Mouse (Mus musculus) heart, embryonic 11.5 days (tissue): ENCODE measurements around the gene Clec10a. TPM values are rescaled to one million over a fixed set of nuclear protein-coding genes. Genes with fewer than 3 reads are reported as not detected.

Source experiments
- ATAC-seq: fragments of 200-750 bp; cut with Nextera tagmentation; replicated peaks from 2 replicates; pipeline ENCODE4 v1.8.0; 2017; ENCODE audit warnings: moderate library complexity; ENCODE audit not compliant: insufficient number of reproducible peaks, low FRiP score, low TSS enrichment
- H3K27ac ChIP-seq: fragments of 300-500 bp; sonication (generic); 2 replicates; pipeline ENCODE4 v1.5.1; 2014; ENCODE audit warnings: mild to moderate bottlenecking, low read depth, low read length
- H3K27me3 ChIP-seq: fragments of 300-500 bp; sonication (generic); 2 replicates; pipeline ENCODE4 v1.6.1; 2014; ENCODE audit warnings: mild to moderate bottlenecking, low read length, mixed read lengths; ENCODE audit not compliant: control insufficient read depth, insufficient read depth
- H3K36me3 ChIP-seq: fragments of 300-500 bp; sonication (generic); 2 replicates; pipeline ENCODE4 v1.6.1; 2014; ENCODE audit warnings: mild to moderate bottlenecking, low read length, moderate library complexity, mixed read lengths; ENCODE audit not compliant: control insufficient read depth, insufficient read depth
- H3K4me1 ChIP-seq: fragments of 300-500 bp; sonication (generic); 2 replicates; pipeline ENCODE4 v1.6.1; 2014; ENCODE audit warnings: low read length; ENCODE audit not compliant: control insufficient read depth, insufficient read depth
- H3K4me2 ChIP-seq: fragments of 300-500 bp; sonication (generic); 2 replicates; pipeline ENCODE4 v1.6.1; 2014; ENCODE audit warnings: mild to moderate bottlenecking, moderate library complexity
- H3K4me3 ChIP-seq: fragments of 300-500 bp; sonication (generic); 2 replicates; pipeline ENCODE4 v1.5.1; 2014; ENCODE audit warnings: low read depth, low read length
- H3K9ac ChIP-seq: fragments of 300-500 bp; sonication (generic); 2 replicates; pipeline ENCODE4 v1.6.1; 2014; ENCODE audit warnings: mild to moderate bottlenecking, low read depth, low read length, moderate library complexity
- H3K9me3 ChIP-seq: fragments of 300-500 bp; sonication (generic); replicated peaks from 2 replicates; pipeline ENCODE4 v1.6.1; 2016; ENCODE audit warnings: low read length; ENCODE audit not compliant: control insufficient read depth
- WGBS: fragments of 180-500 bp; shearing (Covaris S2); extraction: QIAGEN DNeasy Blood & Tissue Kit; methylation state at CpG from one replicate; pipeline ENCODE4 v1.1.7; 2014; ENCODE audit not compliant: insufficient replicate concordance; 5-methylcytosine and 5-hydroxymethylcytosine counted together
- polyA plus RNA-seq: library from polyadenylated mRNA; unstranded; fragments of >200 nt; fragmentation: Nextera tagmentation; extraction: Ambion mirVana; gene quantifications from 2 replicates; pipeline ENCODE4 v1.2.1, GENCODE M21; 2014

The Clec10a gene
- polyA plus RNA-seq, 1 experiment from 2014 or later, result not detected

DNA sequence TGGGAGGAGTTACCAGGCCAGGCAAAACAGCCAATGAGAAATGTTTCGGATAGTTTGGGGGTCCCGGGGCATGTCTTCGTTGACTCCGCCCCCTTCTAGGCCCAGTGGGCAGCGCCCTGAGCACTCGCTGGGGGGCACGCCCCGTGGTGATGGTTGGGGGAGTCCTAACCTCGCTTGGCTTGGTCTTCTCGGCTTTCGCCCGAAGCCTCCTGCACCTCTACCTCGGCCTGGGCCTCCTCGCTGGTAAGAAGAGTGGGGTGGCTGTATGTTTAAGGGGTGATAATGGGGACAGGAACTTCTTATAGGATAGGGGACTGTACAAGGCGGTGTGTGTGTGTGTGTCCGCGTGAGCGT lies 58.8 kb downstream of the Clec10a start:
- peak overlapping the region; percentile 72 for H3K4me2 ChIP-seq
- no peak for ATAC-seq
- H3K27me3 ChIP-seq, result peaks cover 57% of the 10 kb centered on the region
- no peaks in the 10 kb centered on the region for H3K9me3 ChIP-seq
- peaks cover 16% of the 10 kb centered on the region for H3K4me1 ChIP-seq
- 11% methylated on average over 18 of the region's 18 CpGs for WGBS
- no peak overlapping the region for H3K27ac ChIP-seq
- H3K4me3 ChIP-seq, result peak overlapping the region; percentile 45
- H3K36me3 ChIP-seq, result no peaks in the 10 kb centered on the region
- no peak overlapping the region for H3K9ac ChIP-seq

GRCm38 (mm10) chr11:70215301-70215700 lies 59.3 kb downstream of the Clec10a start:
- Histone ChIP-seq H3K36me3 (no peaks in the 10 kb centered on the region), H3K4me2 (peak overlapping the region; percentile 72; the same call in 1 of the 2 replicates), H3K9ac (no peak overlapping the region), H3K4me3 (no peak overlapping the region), H3K9me3 (no peaks in the 10 kb centered on the region), H3K27ac (no peak overlapping the region), H3K27me3 (peaks cover 57% of the 10 kb centered on the region), H3K4me1 (peaks cover 20% of the 10 kb centered on the region)
- no peak for ATAC-seq
- 12% methylated on average over 22 of the region's 22 CpGs for WGBS

- Histone ChIP-seq H3K4me1 (peaks cover 21% of the 10 kb centered on the region), H3K27ac (no peak overlapping the region), H3K27me3 (peaks cover 57% of the 10 kb centered on the region), H3K4me3 (no peak overlapping the region), H3K36me3 (no peaks in the 10 kb centered on the region), H3K4me2 (no peak overlapping the region), H3K9ac (no peak overlapping the region), H3K9me3 (no peaks in the 10 kb centered on the region)
- WGBS, result 47% methylated on average over 3 of the region's 3 CpGs
- no peak for ATAC-seq
Observed at GRCm38 (mm10) chr11:70216103-70216502, 60.1 kb downstream of the Clec10a start.

GRCm38 (mm10) chr11:70218039-70218438 lies 62.0 kb downstream of the Clec10a start:
- no peak overlapping the region for H3K4me2 ChIP-seq
- H3K4me3 ChIP-seq, result no peak overlapping the region
- no peak for ATAC-seq
- 63% methylated on average over 4 of the region's 4 CpGs for WGBS
- H3K9me3 ChIP-seq, result no peaks in the 10 kb centered on the region
- H3K27ac ChIP-seq, result no peak overlapping the region
- H3K27me3 ChIP-seq, result peaks cover 52% of the 10 kb centered on the region
- H3K9ac ChIP-seq, result no peak overlapping the region
- H3K4me1 ChIP-seq, result peaks cover 29% of the 10 kb centered on the region
- no peaks in the 10 kb centered on the region for H3K36me3 ChIP-seq

GRCm38 (mm10) chr11:70218741-70219470 lies 62.9 kb downstream of the Clec10a start:
- peaks cover 27% of the 10 kb centered on the region for H3K4me1 ChIP-seq
- H3K27me3 ChIP-seq, result peaks cover 44% of the 10 kb centered on the region
- no peaks in the 10 kb centered on the region for H3K9me3 ChIP-seq
- no peak overlapping the region for H3K9ac ChIP-seq
- ATAC-seq, result no peak
- H3K36me3 ChIP-seq, result no peaks in the 10 kb centered on the region
- peak overlapping the region; percentile 83 for H3K4me2 ChIP-seq
- H3K27ac ChIP-seq, result no peak overlapping the region
- no peak overlapping the region for H3K4me3 ChIP-seq
- WGBS, result 87% methylated on average over 15 of the region's 15 CpGs

- Histone ChIP-seq H3K4me2 (peak overlapping the region; percentile 83), H3K9ac (peak overlapping the region; percentile 80), H3K36me3 (no peaks in the 10 kb centered on the region), H3K4me1 (peaks cover 18% of the 10 kb centered on the region), H3K4me3 (peak overlapping the region; percentile 49), H3K27me3 (peaks cover 34% of the 10 kb centered on the region), H3K9me3 (no peaks in the 10 kb centered on the region), H3K27ac (peak overlapping the region; percentile 95; the same call in 1 of the 2 replicates)
- ATAC-seq, result no peak
- 58% methylated on average over 7 of the region's 7 CpGs for WGBS
Observed at GRCm38 (mm10) chr11:70219873-70220272, 63.9 kb downstream of the Clec10a start.

DNA sequence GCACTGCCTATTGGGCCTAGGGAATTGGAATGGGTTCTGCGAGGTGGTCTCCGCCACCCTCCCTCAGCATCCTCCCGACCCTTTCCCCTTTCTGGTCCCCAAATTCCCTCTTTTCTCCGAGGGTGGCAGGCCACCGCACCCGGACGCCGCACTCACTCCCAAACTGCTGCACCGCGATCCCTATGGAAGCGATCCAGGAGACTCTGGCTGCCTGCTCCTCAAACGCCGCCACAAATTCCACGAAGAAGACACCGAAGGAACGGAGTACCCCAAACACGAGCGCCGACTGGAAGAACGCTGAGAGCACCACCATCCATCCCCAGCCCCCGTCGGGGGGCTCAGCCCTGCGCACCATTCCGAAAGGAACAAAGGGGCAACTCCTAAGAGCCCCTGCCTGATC lies 64.3 kb downstream of the Clec10a start:
- peaks cover 15% of the 10 kb centered on the region; the same call in 1 of the 2 replicates for H3K4me1 ChIP-seq
- peak overlapping the region; percentile 49 for H3K4me3 ChIP-seq
- no peaks in the 10 kb centered on the region for H3K9me3 ChIP-seq
- H3K27ac ChIP-seq, result peak overlapping the region; percentile 95
- no peaks in the 10 kb centered on the region for H3K36me3 ChIP-seq
- 2% methylated on average over 23 of the region's 24 CpGs for WGBS
- H3K9ac ChIP-seq, result peak overlapping the region; percentile 80
- peaks cover 34% of the 10 kb centered on the region for H3K27me3 ChIP-seq
- no peak for ATAC-seq
- H3K4me2 ChIP-seq, result peak overlapping the region; percentile 83
